In genomic region chr9:120433747-120434146, GRCm38 (mm10) we compare ENCODE assay signal across 9 mouse cellular contexts. TPM values are rescaled to one million over a fixed set of nuclear protein-coding genes. Genes with fewer than 3 reads are reported as not detected.
DNase-seq lines count a peak whose midpoint lies in the region; ATAC-seq lines count a peak whose summit lies in the region.
"Had no signal": no experiment of that assay in that cellular context is flagged by ENCODE, and none has a peak within 500 bp of the region (broad histone marks: within the 10 kb centered on the region; RNA-seq: fewer than 3 reads in every experiment).

No protein-coding gene starts in this region.

- WGBS in heart, embryonic 12.5 days = 31% methylated on average over 8 of the region's 8 CpGs
- 35% methylated on average over 8 of the region's 8 CpGs for WGBS in forebrain, embryonic 11.5 days
- 30% methylated on average over 8 of the region's 8 CpGs for WGBS in hindbrain, embryonic 12.5 days
- whole genome bisulfite sequencing in midbrain, embryonic 12.5 days = 33% methylated on average over 8 of the region's 8 CpGs

- intact Hi-C loops in left cerebral cortex, postnatal 25 days (cut with DNase I) = loop anchor here (2.0 kb wide), 1 partner anchor 63 kb away; no protein-coding TSS in a partner anchor

- no peak overlapping the region for H3K4me2 ChIP-seq in heart, embryonic 12.5 days
- H3K4me2 ChIP-seq in forebrain, embryonic 11.5 days (ENCODE audit: low read depth, low read length, severe bottlenecking) = no peak overlapping the region
- H3K4me2 ChIP-seq in hindbrain, embryonic 12.5 days (replicated peaks) = no peak overlapping the region
- no peak overlapping the region for H3K4me2 ChIP-seq in midbrain, embryonic 12.5 days (replicated peaks)

- H3K27me3 ChIP-seq in heart, embryonic 12.5 days (replicated peaks) = peaks cover 2% of the 10 kb centered on the region; the same call in 1 of the 2 replicates
- no peaks in the 10 kb centered on the region for H3K27me3 ChIP-seq in forebrain, embryonic 11.5 days (ENCODE audit: control insufficient read depth, insufficient read depth, low read length)
- H3K27me3 ChIP-seq in hindbrain, embryonic 12.5 days = no peaks in the 10 kb centered on the region; the same call in 1 of the 2 replicates
- H3K27me3 ChIP-seq in midbrain, embryonic 12.5 days = 0 out of 2 replicates have a peak, but pooled peaks cover 12% of the 10 kb centered on the region

- ATAC-seq in heart, embryonic 12.5 days (ENCODE audit: insufficient number of reproducible peaks, low FRiP score) = no peak
- ATAC-seq in forebrain, embryonic 11.5 days (replicated peaks; ENCODE audit: low FRiP score) = peak; percentile 53
- peak; percentile 55; the same call in 1 of the 2 replicates for ATAC-seq in hindbrain, embryonic 12.5 days (ENCODE audit: low FRiP score)
- peak; percentile 74 for ATAC-seq in midbrain, embryonic 12.5 days (ENCODE audit: low FRiP score, low read depth)

- H3K27ac ChIP-seq in heart, embryonic 12.5 days (ENCODE audit: poor library complexity, severe bottlenecking) = no peak overlapping the region
- H3K27ac ChIP-seq in forebrain, embryonic 11.5 days (ENCODE audit: low read depth, low read length) = no peak overlapping the region
- no peak overlapping the region for H3K27ac ChIP-seq in hindbrain, embryonic 12.5 days
- no peak overlapping the region for H3K27ac ChIP-seq in midbrain, embryonic 12.5 days (replicated peaks)
- H3K27ac ChIP-seq: macrophage had no signal

- DNase-seq in heart, adult 18-20 months = peak; percentile 61 to 69
- DNase-seq in c-Kit-positive CD71-positive TER-119-negative erythroid progenitor cells, embryonic 14.5 days (ENCODE audit: low read depth) = peak; percentile 66
- peak; percentile 82 for DNase-seq in forebrain, embryonic 11.5 days (ENCODE audit: low spot score)
- DNase-seq in left cerebral cortex, postnatal 25 days (ENCODE audit: low spot score in 2 of 2) = peak; percentile 54 to 77
- peak; percentile 44 to 61 for DNase-seq in spleen, adult 18-20 months

- H3K4me3 ChIP-seq in heart, embryonic 12.5 days = no peak overlapping the region
- H3K4me3 ChIP-seq in forebrain, embryonic 11.5 days (ENCODE audit: low read depth, low read length) = no peak overlapping the region
- H3K4me3 ChIP-seq in hindbrain, embryonic 12.5 days = no peak overlapping the region
- no peak overlapping the region for H3K4me3 ChIP-seq in midbrain, embryonic 12.5 days

- peaks cover 3% of the 10 kb centered on the region; the same call in 1 of the 2 replicates for H3K9me3 ChIP-seq in heart, embryonic 12.5 days (replicated peaks)
- H3K9me3 ChIP-seq in forebrain, embryonic 11.5 days (ENCODE audit: control insufficient read depth, low read length) = no peaks in the 10 kb centered on the region
- H3K9me3 ChIP-seq in hindbrain, embryonic 12.5 days (replicated peaks) = 0 out of 2 replicates have a peak, but pooled peaks cover 2% of the 10 kb centered on the region
- H3K9me3 ChIP-seq in midbrain, embryonic 12.5 days = no peaks in the 10 kb centered on the region

- no peaks in the 10 kb centered on the region for H3K36me3 ChIP-seq in heart, embryonic 12.5 days
- no peaks in the 10 kb centered on the region for H3K36me3 ChIP-seq in forebrain, embryonic 11.5 days (ENCODE audit: control insufficient read depth, insufficient read depth, low read length)
- no peaks in the 10 kb centered on the region for H3K36me3 ChIP-seq in hindbrain, embryonic 12.5 days
- H3K36me3 ChIP-seq in midbrain, embryonic 12.5 days = no peaks in the 10 kb centered on the region

- H3K9ac ChIP-seq in heart, embryonic 12.5 days = no peak overlapping the region
- no peak overlapping the region for H3K9ac ChIP-seq in forebrain, embryonic 11.5 days (ENCODE audit: low read length)
- H3K9ac ChIP-seq in hindbrain, embryonic 12.5 days = no peak overlapping the region
- no peak overlapping the region for H3K9ac ChIP-seq in midbrain, embryonic 12.5 days (replicated peaks)

- no peaks in the 10 kb centered on the region for H3K4me1 ChIP-seq in heart, embryonic 12.5 days (replicated peaks)
- peaks cover 9% of the 10 kb centered on the region for H3K4me1 ChIP-seq in forebrain, embryonic 11.5 days (replicated peaks; ENCODE audit: control insufficient read depth, insufficient read depth, low read length)
- peaks cover 4% of the 10 kb centered on the region; the same call in 1 of the 2 replicates for H3K4me1 ChIP-seq in hindbrain, embryonic 12.5 days
- peaks cover 24% of the 10 kb centered on the region for H3K4me1 ChIP-seq in midbrain, embryonic 12.5 days

RNA-seq across cellular contexts. Expression of gene Eif1b, which starts 58.3 kb away (rescaled TPM):
- total RNA-seq in heart, adult 18-20 months (2021) = 10 to 100 TPM; 65.5 to 68.2 TPM
- 153 and 157 TPM in 2 replicates for polyA plus RNA-seq in heart, embryonic 12.5 days (2016; fragmentation: Nextera tagmentation; extraction: Ambion mirVana)
- polyA plus RNA-seq in forebrain, embryonic 11.5 days (2014; fragmentation: Nextera tagmentation; extraction: Ambion mirVana) = 332 and 346 TPM in 2 replicates
- 284 and 287 TPM in 2 replicates for polyA plus RNA-seq in hindbrain, embryonic 12.5 days (2016; fragmentation: Nextera tagmentation; extraction: Ambion mirVana)
- 100 to 1,000 TPM; 160 to 173 TPM for total RNA-seq in left cerebral cortex, postnatal 25 days (2021)
- polyA plus RNA-seq in midbrain, embryonic 12.5 days (2016; fragmentation: Nextera tagmentation; extraction: Ambion mirVana) = 279 and 301 TPM in 2 replicates
